Mouse (Mus musculus) CH12.LX (cell line): ENCODE data around the gene Abr.

Source experiments
- CTCF ChIP-seq, 2 experiments: IDR thresholded peaks in 1 of 2; conservative IDR thresholded peaks in 1 of 2; 2 replicates each; pipeline ENCODE4 v1.5.1; 2011 to 2012; ENCODE audit warnings: low read depth in 2 of 2, low read length in 2 of 2, improper control_type of control experiment in 1 of 2, inconsistent platforms in 1 of 2, mild to moderate bottlenecking in 1 of 2, moderate library complexity in 1 of 2
- E2F4 ChIP-seq: IDR thresholded peaks from 2 replicates; pipeline ENCODE4 v1.6.1; 2011; ENCODE audit warnings: low read depth, low read length, improper control_type of control experiment; ENCODE audit not compliant: insufficient replicate concordance
- ELF1 ChIP-seq: IDR thresholded peaks from 2 replicates; pipeline ENCODE4 v1.6.1; 2014; ENCODE audit warnings: low read depth, mild to moderate bottlenecking, inconsistent platforms, low read length, improper control_type of control experiment
- HCFC1 ChIP-seq: IDR thresholded peaks from 2 replicates; pipeline ENCODE4 v1.6.1; 2012; ENCODE audit warnings: low read depth, mild to moderate bottlenecking, inconsistent platforms, low read length, improper control_type of control experiment
- JUND ChIP-seq: conservative IDR thresholded peaks from 2 replicates; pipeline ENCODE4 v1.6.1; 2011; ENCODE audit warnings: low read depth, low read length, improper control_type of control experiment
- POLR2A ChIP-seq: IDR thresholded peaks from 2 replicates; pipeline ENCODE4 v1.6.1; 2011; ENCODE audit warnings: low read depth, mild to moderate bottlenecking, improper control_type of control experiment, low read length
- ZKSCAN1 ChIP-seq: IDR thresholded peaks from 2 replicates; pipeline ENCODE4 v1.6.1; 2012; ENCODE audit warnings: low read depth, inconsistent platforms, low read length, improper control_type of control experiment, borderline replicate concordance

GRCm38 (mm10) chr11:76577588-76578257, 44.4 kb downstream of the Abr start:
- TF ChIP-seq ELF1, result peak; percentile 54; the same call in 1 of the 2 replicates
- no peak for TF ChIP-seq E2F4
- peak; percentile 49; the same call in 1 of the 2 replicates for TF ChIP-seq JUND
- peak; percentile 94 to 99 for TF ChIP-seq CTCF (conservative IDR thresholded peaks at IDR 0.05 in 1 of 2, IDR thresholded peaks at IDR 0.05 in 1 of 2; ENCODE audit: low read depth in 2 of 2, low read length in 2 of 2)
- TF ChIP-seq HCFC1, result peak; percentile 46; the same call in 1 of the 2 replicates
- TF ChIP-seq POLR2A, result no peak
- TF ChIP-seq ZKSCAN1, result no peak
